Mouse (Mus musculus) spleen, adult 12 weeks (tissue): Measurements from ENCODE around the gene Zc3h6.

Experiments
- DNase-seq: peaks from one replicate; pipeline ENCODE4 v3.0.0; 2022; ENCODE audit warnings: low spot score

Zc3h6 gene

GRCm38 (mm10) chr2:129035381-129035780 lies 68.2 kb downstream of the Zc3h6 start:
- no peak for DNase-seq

- no peak for DNase-seq
Observed at GRCm38 (mm10) chr2:129038426-129038936, 71.3 kb downstream of the Zc3h6 start.

GRCm38 (mm10) chr2:129038937-129039631 lies 71.9 kb downstream of the Zc3h6 start:
- no peak for DNase-seq

GRCm38 (mm10) chr2:129040567-129040966 lies 73.4 kb downstream of the Zc3h6 start:
- DNase-seq: no peak

- no peak for DNase-seq
Observed at GRCm38 (mm10) chr2:129046172-129046845, 79.1 kb downstream of the Zc3h6 start.

GRCm38 (mm10) chr2:129046846-129047196 lies 79.6 kb downstream of the Zc3h6 start:
- no peak for DNase-seq

- no peak for DNase-seq
Observed at GRCm38 (mm10) chr2:129047811-129048210, 80.6 kb downstream of the Zc3h6 start, which contains the start of gene Vinac1. Vinac1 (minus strand) TSS chr2:129048172.

DNA sequence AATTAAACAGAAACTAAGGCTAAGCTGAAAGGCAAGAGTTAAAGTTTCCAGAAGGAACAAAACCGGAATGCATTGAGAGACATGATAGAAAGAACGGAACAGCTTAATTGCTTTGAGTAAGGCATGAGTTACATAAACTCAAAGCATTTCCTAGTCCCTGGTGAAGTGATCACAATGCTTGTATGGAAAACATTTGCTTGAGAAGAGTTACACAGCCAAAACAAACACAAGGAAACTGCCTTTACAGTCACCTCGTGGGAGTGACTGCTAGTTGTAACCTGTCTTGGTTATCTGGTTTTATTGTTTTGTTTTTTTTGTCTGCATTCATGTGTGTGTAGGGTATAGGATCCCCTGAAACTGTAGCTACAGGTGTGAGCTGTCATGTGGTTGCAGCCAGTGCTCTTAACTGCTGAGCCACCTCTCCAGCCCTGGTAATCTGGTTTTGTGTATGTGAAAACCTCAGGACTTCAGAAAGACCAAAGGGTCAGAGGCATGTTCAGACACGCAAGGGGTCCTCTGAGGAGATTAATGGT lies 85.3 kb downstream of the Zc3h6 start:
- no peak for DNase-seq

DNA sequence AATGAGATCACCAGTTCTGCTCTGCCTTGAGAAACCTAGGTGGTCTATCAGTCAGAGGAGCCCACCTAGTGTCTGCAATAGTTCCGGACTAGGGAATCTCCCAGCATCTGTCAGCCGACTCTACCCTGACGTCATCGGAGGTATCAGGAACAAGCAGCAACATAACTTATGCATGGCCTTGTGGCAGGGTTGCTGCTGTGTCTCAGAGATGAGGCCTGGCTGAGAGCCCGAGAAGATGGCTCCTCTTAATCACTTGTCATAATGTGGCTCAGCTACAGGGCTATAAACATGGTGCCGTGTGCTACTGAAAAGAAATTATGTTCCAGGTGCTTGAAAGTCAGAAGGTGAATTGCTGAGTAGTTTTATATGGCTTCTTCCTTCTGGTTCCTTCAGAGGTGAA lies 88.5 kb downstream of the Zc3h6 start:
- DNase-seq: no peak

GRCm38 (mm10) chr2:129056597-129056996 lies 89.4 kb downstream of the Zc3h6 start:
- DNase-seq: no peak

DNA sequence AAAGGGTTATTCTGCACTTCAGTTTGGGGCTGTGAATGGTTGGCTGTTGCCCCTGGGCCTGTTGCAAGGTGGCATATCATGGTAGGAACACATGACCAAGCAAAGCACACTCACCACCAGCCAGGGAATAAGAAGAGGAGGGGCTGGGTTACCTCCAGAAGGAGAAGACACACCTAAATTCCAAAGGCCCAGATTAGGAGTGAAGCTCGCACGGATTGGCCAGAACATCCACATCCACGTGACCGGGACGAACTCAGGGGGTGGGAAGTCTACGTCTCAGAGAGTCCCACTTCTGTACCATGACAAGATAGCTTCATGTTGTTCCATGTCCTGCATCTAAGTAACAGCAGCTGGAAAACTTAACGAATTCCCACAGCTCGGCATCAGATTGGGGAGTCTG lies 90.1 kb downstream of the Zc3h6 start:
- no peak for DNase-seq

GRCm38 (mm10) chr2:129057920-129058361 lies 90.7 kb downstream of the Zc3h6 start:
- no peak for DNase-seq

DNA sequence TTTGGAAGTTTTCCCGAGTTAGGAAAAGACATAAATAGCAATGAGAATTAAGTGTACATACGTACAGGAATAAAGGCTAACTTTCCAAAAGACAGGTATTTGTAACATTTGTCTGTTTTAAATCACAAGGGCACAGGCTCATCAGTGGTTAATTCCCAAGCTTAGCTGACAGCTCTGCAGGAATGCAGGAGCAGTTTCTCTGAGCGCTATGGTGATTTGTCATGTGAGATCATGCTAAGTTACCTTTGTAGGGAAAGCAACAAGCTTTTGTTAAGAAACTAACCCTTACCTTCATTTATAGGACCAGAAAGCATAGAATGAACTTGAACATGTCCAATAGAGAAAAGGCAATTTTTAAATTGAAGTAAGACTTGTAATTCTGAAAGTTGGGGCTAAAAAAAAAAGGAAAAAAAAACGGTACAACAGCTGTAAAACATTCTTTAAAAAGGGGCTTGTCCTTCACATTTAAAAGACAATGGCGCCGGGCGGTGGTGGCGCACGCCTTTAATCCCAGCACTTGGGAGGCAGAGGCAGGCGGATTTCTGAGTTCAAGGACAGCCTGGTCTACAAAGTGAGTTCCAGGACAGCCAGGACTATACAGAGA lies 94.4 kb downstream of the Zc3h6 start:
- no peak for DNase-seq

- DNase-seq: peak; percentile 58
Observed at GRCm38 (mm10) chr2:129065437-129066282, 98.5 kb downstream of the Zc3h6 start, which contains the start of gene Ttl. Ttl (plus strand) TSS chr2:129065942.

- DNase-seq: peak; percentile 13
Observed at GRCm38 (mm10) chr2:129066326-129066725, 99.1 kb downstream of the Zc3h6 start.
